In genomic region chr7:133059517-133060104, GRCm38 (mm10) we compare ENCODE assay signal across 13 mouse cellular contexts.
DNase-seq lines count a peak whose midpoint lies in the region; ATAC-seq and TF ChIP-seq lines count a peak whose summit lies in the region.
"Had no signal": no experiment of that assay in that cellular context is flagged by ENCODE, and none has a peak within 500 bp of the region (broad histone marks: within the 10 kb centered on the region; RNA-seq: fewer than 3 reads in every experiment).

No protein-coding gene starts in this region.

- peak overlapping the region; percentile 94 for H3K27ac ChIP-seq in heart, embryonic 13.5 days (replicated peaks)
- H3K27ac ChIP-seq in midbrain, embryonic 11.5 days (ENCODE audit: low read depth, low read length) = no peak overlapping the region
- no peak overlapping the region for H3K27ac ChIP-seq in midbrain, embryonic 10.5 days (replicated peaks)
- no peak overlapping the region for H3K27ac ChIP-seq in forebrain, postnatal 0 days (ENCODE audit: low read depth, low read length)
- no peak overlapping the region for H3K27ac ChIP-seq in neural tube, embryonic 15.5 days (replicated peaks)
- H3K27ac ChIP-seq: limb, embryonic 12.5 days had no signal

- peaks cover 33% of the 10 kb centered on the region for H3K36me3 ChIP-seq in heart, embryonic 13.5 days
- no peaks in the 10 kb centered on the region for H3K36me3 ChIP-seq in midbrain, embryonic 11.5 days (ENCODE audit: control insufficient read depth, insufficient read depth, low read length)
- peaks cover 68% of the 10 kb centered on the region for H3K36me3 ChIP-seq in midbrain, embryonic 10.5 days
- no peaks in the 10 kb centered on the region for H3K36me3 ChIP-seq in forebrain, postnatal 0 days (ENCODE audit: insufficient read depth)
- H3K36me3 ChIP-seq in neural tube, embryonic 15.5 days = peaks cover 4% of the 10 kb centered on the region; the same call in 1 of the 2 replicates

- H3K4me3 ChIP-seq in heart, embryonic 13.5 days = no peak overlapping the region
- H3K4me3 ChIP-seq in midbrain, embryonic 11.5 days (ENCODE audit: low read depth, low read length) = no peak overlapping the region
- H3K4me3 ChIP-seq in midbrain, embryonic 10.5 days = no peak overlapping the region
- no peak overlapping the region for H3K4me3 ChIP-seq in forebrain, postnatal 0 days (ENCODE audit: low read depth, low read length)
- no peak overlapping the region for H3K4me3 ChIP-seq in neural tube, embryonic 15.5 days (replicated peaks)
- H3K4me3 ChIP-seq: limb, embryonic 12.5 days had no signal

- TF ChIP-seq CTCF in forebrain, postnatal 0 days (IDR thresholded peaks at IDR 0.05; ENCODE audit: low read depth) = no peak

- H3K27me3 ChIP-seq in heart, embryonic 13.5 days (replicated peaks) = no peaks in the 10 kb centered on the region
- H3K27me3 ChIP-seq in midbrain, embryonic 11.5 days (ENCODE audit: control insufficient read depth, insufficient read depth, low read length) = no peaks in the 10 kb centered on the region
- H3K27me3 ChIP-seq in midbrain, embryonic 10.5 days (ENCODE audit: low read depth, poor library complexity, severe bottlenecking) = no peaks in the 10 kb centered on the region
- no peaks in the 10 kb centered on the region for H3K27me3 ChIP-seq in forebrain, postnatal 0 days (ENCODE audit: insufficient read depth, low read length)
- no peaks in the 10 kb centered on the region for H3K27me3 ChIP-seq in neural tube, embryonic 15.5 days (replicated peaks)
- H3K27me3 ChIP-seq: limb, embryonic 12.5 days had no signal

- 52% methylated on average over 9 of the region's 9 CpGs for WGBS in heart, embryonic 13.5 days
- WGBS in midbrain, embryonic 11.5 days = 81% methylated on average over 9 of the region's 9 CpGs
- WGBS in midbrain, embryonic 10.5 days = 88% methylated on average over 9 of the region's 9 CpGs
- whole genome bisulfite sequencing in forebrain, postnatal 0 days = 48% methylated on average over 9 of the region's 9 CpGs
- WGBS in neural tube, embryonic 15.5 days = 39% methylated on average over 9 of the region's 9 CpGs

- no peak for DNase-seq in heart, postnatal 4 days
- peak; percentile 78 for DNase-seq in midbrain, embryonic 11.5 days (ENCODE audit: low spot score, missing footprints)
- DNase-seq in midbrain, embryonic 10.5 days (ENCODE audit: low spot score) = no peak
- DNase-seq in forebrain, postnatal 0 days = no peak
- no peak for DNase-seq in thymus, postnatal 14 days
- DNase-seq: adrenal gland, adult 8-10 months; kidney, adult 18-20 months; liver, postnatal 0 days; right cerebral cortex, postnatal 25 days; thymus, postnatal 4 days had no signal

- peak overlapping the region; percentile 36; the same call in 1 of the 2 replicates for H3K4me2 ChIP-seq in heart, embryonic 13.5 days
- no peak overlapping the region for H3K4me2 ChIP-seq in midbrain, embryonic 11.5 days
- no peak overlapping the region for H3K4me2 ChIP-seq in forebrain, postnatal 0 days (ENCODE audit: low read depth)
- H3K4me2 ChIP-seq in neural tube, embryonic 15.5 days = no peak overlapping the region
- H3K4me2 ChIP-seq: limb, embryonic 12.5 days had no signal

- no peaks in the 10 kb centered on the region for H3K9me3 ChIP-seq in heart, embryonic 13.5 days
- H3K9me3 ChIP-seq in midbrain, embryonic 11.5 days (ENCODE audit: control insufficient read depth, low read length) = no peaks in the 10 kb centered on the region
- H3K9me3 ChIP-seq in midbrain, embryonic 10.5 days (replicated peaks) = no peaks in the 10 kb centered on the region
- H3K9me3 ChIP-seq in forebrain, postnatal 0 days (ENCODE audit: low read length) = no peaks in the 10 kb centered on the region
- no peaks in the 10 kb centered on the region for H3K9me3 ChIP-seq in neural tube, embryonic 15.5 days (replicated peaks)
- H3K9me3 ChIP-seq: limb, embryonic 12.5 days had no signal

- ATAC-seq in heart, embryonic 13.5 days (ENCODE audit: extremely low read depth, insufficient number of reproducible peaks, low FRiP score, low TSS enrichment) = no peak
- no peak for ATAC-seq in midbrain, embryonic 11.5 days (ENCODE audit: low FRiP score)
- peak; percentile 50; the same call in 1 of the 2 replicates for ATAC-seq in forebrain, postnatal 0 days
- 0 out of 2 replicates have a peak, but pooled peaks have one; percentile 56 for ATAC-seq in neural tube, embryonic 15.5 days (ENCODE audit: low FRiP score)
- ATAC-seq: liver, postnatal 0 days had no signal

- H3K9ac ChIP-seq in heart, embryonic 13.5 days = peak overlapping the region; percentile 52
- H3K9ac ChIP-seq in midbrain, embryonic 11.5 days (ENCODE audit: low read length) = no peak overlapping the region
- no peak overlapping the region for H3K9ac ChIP-seq in forebrain, postnatal 0 days
- no peak overlapping the region for H3K9ac ChIP-seq in neural tube, embryonic 15.5 days (replicated peaks)
- H3K9ac ChIP-seq: limb, embryonic 12.5 days; liver, postnatal 0 days had no signal

- peaks cover 78% of the 10 kb centered on the region for H3K4me1 ChIP-seq in heart, embryonic 13.5 days
- H3K4me1 ChIP-seq in midbrain, embryonic 11.5 days (ENCODE audit: control insufficient read depth, insufficient read depth, low read length) = no peaks in the 10 kb centered on the region; the same call in 1 of the 2 replicates
- peaks cover 31% of the 10 kb centered on the region for H3K4me1 ChIP-seq in midbrain, embryonic 10.5 days
- 0 out of 2 replicates have a peak, but pooled peaks cover 8% of the 10 kb centered on the region for H3K4me1 ChIP-seq in forebrain, postnatal 0 days (ENCODE audit: insufficient read depth)
- peaks cover 20% of the 10 kb centered on the region for H3K4me1 ChIP-seq in neural tube, embryonic 15.5 days

Comparison
In these comparisons a context has a peak if more than half of its experiments do, and no peak if none do; other contexts are left out.
1. ATAC-seq: peak in forebrain, postnatal 0 days (single experiment) and neural tube, embryonic 15.5 days (single experiment); none in heart, embryonic 13.5 days (single experiment) and midbrain, embryonic 11.5 days (single experiment).